Mouse (Mus musculus): ENCODE measurements around the gene Ptprg. TPM values are rescaled to one million over a fixed set of nuclear protein-coding genes. Genes with fewer than 3 reads are reported as not detected.
"Not testable (repeated sequence)": the region's sequence is repeated elsewhere in the genome, so short reads cannot be mapped to it uniquely, and the experiment has no call there.

Gene Ptprg
- polyA plus RNA-seq, 1 experiment, result 31.6 TPM

- H3K4me1 ChIP-seq (ENCODE audit: control insufficient read depth, insufficient read depth, insufficient read length, low read length), result peaks cover 19% of the 10 kb centered on the region
- H3K4me3 ChIP-seq (ENCODE audit: insufficient read depth, low read depth, low read length), result no peak overlapping the region
- H3K27ac ChIP-seq (replicated peaks; ENCODE audit: low read depth, low read length), result no peak overlapping the region
These were observed 206.0 kb downstream of the Ptprg start for GRCm38 (mm10) chr14:11759356-11759755.

GRCm38 (mm10) chr14:11762995-11763394, 209.7 kb downstream of the Ptprg start:
- no peak overlapping the region for H3K27ac ChIP-seq (replicated peaks; ENCODE audit: low read depth, low read length)
- H3K4me3 ChIP-seq (ENCODE audit: insufficient read depth, low read depth, low read length), result no peak overlapping the region
- peaks cover 22% of the 10 kb centered on the region for H3K4me1 ChIP-seq (ENCODE audit: control insufficient read depth, insufficient read depth, insufficient read length, low read length)

GRCm38 (mm10) chr14:11772736-11773135, 219.4 kb downstream of the Ptprg start:
- H3K4me1 ChIP-seq (ENCODE audit: control insufficient read depth, insufficient read depth, insufficient read length, low read length), result peaks cover 15% of the 10 kb centered on the region
- no peak overlapping the region for H3K27ac ChIP-seq (replicated peaks; ENCODE audit: low read depth, low read length)
- H3K4me3 ChIP-seq (ENCODE audit: insufficient read depth, low read depth, low read length), result no peak overlapping the region

DNA sequence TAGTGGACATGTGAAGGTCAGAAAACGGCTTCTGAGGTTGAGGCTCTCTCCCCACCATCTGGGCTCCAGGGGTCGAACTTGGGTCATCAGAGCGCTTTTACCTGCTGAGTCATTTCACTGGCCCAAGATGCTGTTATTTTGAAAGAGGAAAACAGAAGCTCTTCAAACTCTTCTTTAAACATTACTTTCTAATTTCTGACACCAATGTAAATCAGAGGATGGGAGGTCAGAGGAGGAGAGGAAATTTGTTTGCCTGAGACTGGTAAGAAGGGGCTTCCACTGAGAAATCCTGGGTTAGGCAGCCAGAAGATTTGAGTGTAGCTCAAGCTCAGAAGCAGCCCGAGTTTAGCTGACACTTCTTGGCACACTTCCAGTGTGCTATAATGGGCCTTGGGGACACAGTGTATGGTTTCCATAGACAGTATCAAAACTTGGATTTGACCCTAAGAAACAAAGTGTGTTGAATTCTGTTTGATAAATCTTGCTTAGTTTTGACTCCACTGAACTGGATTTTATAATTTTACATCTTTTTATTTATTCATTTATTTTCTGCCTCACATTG, 221.2 kb downstream of the Ptprg start:
- Histone ChIP-seq H3K4me1 (ENCODE audit: control insufficient read depth, insufficient read depth, insufficient read length, low read length) (peaks cover 15% of the 10 kb centered on the region), H3K4me3 (ENCODE audit: insufficient read depth, low read depth, low read length) (no peak overlapping the region), H3K27ac (replicated peaks; ENCODE audit: low read depth, low read length) (0 out of 2 replicates have a peak overlapping the region, but pooled peaks have one; percentile 17)

DNA sequence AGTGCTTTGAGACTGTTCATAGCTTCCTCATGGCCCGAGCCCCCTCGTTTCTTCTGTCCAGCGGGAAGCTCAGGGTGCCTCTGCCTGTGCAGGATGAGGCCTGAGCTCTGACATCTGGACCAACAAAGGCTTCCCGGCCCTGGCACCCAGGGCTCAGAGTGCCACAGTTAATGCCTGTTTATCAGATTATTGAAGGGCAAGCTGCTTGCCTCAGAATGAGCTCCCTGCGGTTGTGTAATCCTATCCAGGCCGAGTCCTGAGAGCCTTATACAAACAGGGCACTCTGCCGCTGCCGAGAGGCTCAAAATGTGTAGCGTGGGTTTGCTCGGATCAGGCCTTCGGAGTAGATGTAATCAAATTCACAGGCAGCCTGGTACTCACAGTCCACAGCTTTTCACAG, 221.9 kb downstream of the Ptprg start:
- Histone ChIP-seq H3K27ac (replicated peaks; ENCODE audit: low read depth, low read length) (peak overlapping the region; percentile 78), H3K4me1 (ENCODE audit: control insufficient read depth, insufficient read depth, insufficient read length, low read length) (peaks cover 15% of the 10 kb centered on the region), H3K4me3 (ENCODE audit: insufficient read depth, low read depth, low read length) (no peak overlapping the region)

GRCm38 (mm10) chr14:11775951-11776495, 222.7 kb downstream of the Ptprg start:
- Histone ChIP-seq H3K4me3 (ENCODE audit: insufficient read depth, low read depth, low read length) (no peak overlapping the region), H3K27ac (replicated peaks; ENCODE audit: low read depth, low read length) (peak overlapping the region; percentile 78), H3K4me1 (ENCODE audit: control insufficient read depth, insufficient read depth, insufficient read length, low read length) (peaks cover 13% of the 10 kb centered on the region)

GRCm38 (mm10) chr14:11776566-11776965, 223.2 kb downstream of the Ptprg start:
- H3K27ac ChIP-seq (replicated peaks; ENCODE audit: low read depth, low read length), result no peak overlapping the region; the same call in 1 of the 2 replicates
- H3K4me3 ChIP-seq (ENCODE audit: insufficient read depth, low read depth, low read length), result no peak overlapping the region
- H3K4me1 ChIP-seq (ENCODE audit: control insufficient read depth, insufficient read depth, insufficient read length, low read length), result peaks cover 13% of the 10 kb centered on the region

- Histone ChIP-seq H3K4me1 (ENCODE audit: control insufficient read depth, insufficient read depth, insufficient read length, low read length) (peaks cover 2% of the 10 kb centered on the region), H3K4me3 (ENCODE audit: insufficient read depth, low read depth, low read length) (no peak overlapping the region), H3K27ac (replicated peaks; ENCODE audit: low read depth, low read length) (no peak overlapping the region)
These were observed 237.9 kb downstream of the Ptprg start for GRCm38 (mm10) chr14:11791190-11791589.

- peaks cover 8% of the 10 kb centered on the region for H3K4me1 ChIP-seq (ENCODE audit: control insufficient read depth, insufficient read depth, insufficient read length, low read length)
- H3K27ac ChIP-seq (replicated peaks; ENCODE audit: low read depth, low read length), result no peak overlapping the region
These were observed 240.5 kb downstream of the Ptprg start for GRCm38 (mm10) chr14:11793847-11794246.

GRCm38 (mm10) chr14:11802355-11803035, 249.2 kb downstream of the Ptprg start:
- Histone ChIP-seq H3K4me1 (ENCODE audit: control insufficient read depth, insufficient read depth, insufficient read length, low read length) (peaks cover 21% of the 10 kb centered on the region), H3K27ac (replicated peaks; ENCODE audit: low read depth, low read length) (no peak overlapping the region), H3K4me3 (ENCODE audit: insufficient read depth, low read depth, low read length) (no peak overlapping the region)

More at GRCm38 (mm10) chr14:11793847-11794246, 240.5 kb downstream of the Ptprg start:
- no peak overlapping the region for H3K4me3 ChIP-seq (ENCODE audit: insufficient read depth, low read depth, low read length)

- peak overlapping the region; percentile 65 for H3K27ac ChIP-seq (replicated peaks; ENCODE audit: low read depth, low read length)
- H3K4me1 ChIP-seq (ENCODE audit: control insufficient read depth, insufficient read depth, insufficient read length, low read length), result peaks cover 41% of the 10 kb centered on the region
- H3K4me3 ChIP-seq (ENCODE audit: insufficient read depth, low read depth, low read length), result no peak overlapping the region
These were observed 253.3 kb downstream of the Ptprg start for GRCm38 (mm10) chr14:11806674-11807073.

GRCm38 (mm10) chr14:11807465-11807864, 254.1 kb downstream of the Ptprg start:
- no peak overlapping the region for H3K4me3 ChIP-seq (ENCODE audit: insufficient read depth, low read depth, low read length)
- H3K27ac ChIP-seq (replicated peaks; ENCODE audit: low read depth, low read length), result peak overlapping the region; percentile 65

DNA sequence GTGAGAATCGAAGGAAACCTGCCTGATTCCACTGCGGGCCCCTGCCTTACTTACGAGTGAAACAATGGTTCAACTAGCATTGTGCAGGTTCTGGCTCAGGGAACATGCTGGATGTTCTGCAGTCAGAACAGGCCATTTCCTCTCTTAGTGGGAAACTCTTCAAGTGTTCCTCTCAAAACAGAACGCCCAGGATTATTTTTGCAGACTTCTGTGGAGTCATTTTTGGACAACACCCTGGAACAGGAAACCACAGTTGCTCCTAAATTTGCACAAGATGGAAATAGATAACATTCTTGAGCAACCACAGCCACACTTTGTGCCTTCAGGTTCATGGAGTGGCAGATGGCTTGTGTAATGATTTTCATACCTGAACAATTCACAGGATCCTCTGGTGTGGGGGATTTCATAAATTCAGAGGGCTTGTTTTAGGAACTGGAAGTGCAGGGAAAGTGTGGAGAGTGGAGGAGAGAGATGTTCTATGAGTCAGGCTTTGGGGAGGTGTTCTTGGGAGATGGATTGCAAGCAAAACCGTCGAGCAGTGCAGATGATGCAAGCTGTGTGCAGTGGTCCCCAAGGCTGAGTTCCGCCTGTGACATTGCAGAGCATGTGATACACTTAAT, 257.9 kb downstream of the Ptprg start:
- H3K27ac ChIP-seq (replicated peaks; ENCODE audit: low read depth, low read length), result peak overlapping the region; percentile 99
- no peak overlapping the region for H3K4me3 ChIP-seq (ENCODE audit: insufficient read depth, low read depth, low read length)
- peaks cover 50% of the 10 kb centered on the region for H3K4me1 ChIP-seq (ENCODE audit: control insufficient read depth, insufficient read depth, insufficient read length, low read length)

More at GRCm38 (mm10) chr14:11807465-11807864, 254.1 kb downstream of the Ptprg start:
- peaks cover 45% of the 10 kb centered on the region for H3K4me1 ChIP-seq (ENCODE audit: control insufficient read depth, insufficient read depth, insufficient read length, low read length)

DNA sequence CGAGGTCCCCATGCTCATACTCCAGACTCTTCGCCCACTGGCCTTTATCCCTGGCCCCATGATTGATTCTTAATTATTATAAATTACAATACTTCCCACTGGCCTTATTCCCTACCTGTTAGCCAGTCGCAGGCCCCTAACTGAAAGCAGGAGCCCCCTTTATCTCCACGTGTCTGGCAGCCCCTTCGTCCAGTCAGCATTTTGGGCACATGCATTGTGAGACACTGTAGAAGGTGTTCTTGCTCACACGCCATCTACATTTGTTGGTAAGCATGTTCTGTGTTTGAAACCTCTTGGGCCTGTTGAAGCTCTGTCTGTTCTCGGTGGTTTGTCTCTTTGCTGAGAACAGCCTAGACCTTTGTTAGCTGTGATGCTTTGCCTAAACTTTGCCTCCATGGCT, 259.0 kb downstream of the Ptprg start:
- Histone ChIP-seq H3K27ac (replicated peaks; ENCODE audit: low read depth, low read length) (peak overlapping the region; percentile 89), H3K4me1 (ENCODE audit: control insufficient read depth, insufficient read depth, insufficient read length, low read length) (peaks cover 44% of the 10 kb centered on the region), H3K4me3 (ENCODE audit: insufficient read depth, low read depth, low read length) (no peak overlapping the region)

DNA sequence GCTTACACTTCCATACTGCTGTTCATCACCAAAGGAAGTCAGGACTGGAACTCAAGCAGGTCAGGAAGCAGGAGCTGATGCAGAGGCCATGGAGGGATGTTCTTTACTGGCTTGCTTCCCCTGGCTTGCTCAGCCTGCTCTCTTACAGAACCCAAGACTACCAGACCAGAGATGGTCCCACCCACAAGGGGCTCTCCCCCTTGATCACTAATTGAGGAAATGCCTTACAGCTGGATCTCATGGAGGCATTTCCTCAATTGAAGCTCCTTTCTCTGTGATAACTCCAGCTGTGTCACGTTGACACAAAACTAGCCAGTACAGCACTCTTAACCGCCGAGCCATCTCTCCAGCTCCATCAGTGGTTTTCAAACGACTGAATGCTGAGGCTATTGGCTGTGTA, 261.5 kb downstream of the Ptprg start:
- peaks cover 25% of the 10 kb centered on the region for H3K4me1 ChIP-seq (ENCODE audit: control insufficient read depth, insufficient read depth, insufficient read length, low read length)
- peak overlapping the region; percentile 39 for H3K27ac ChIP-seq (replicated peaks; ENCODE audit: low read depth, low read length)
- not testable (repeated sequence) for H3K4me3 ChIP-seq (ENCODE audit: insufficient read depth, low read depth, low read length)

Data from brown adipose tissue, adult 24 weeks (tissue).